Mouse (Mus musculus) brain, embryonic 14.5 days (tissue): ENCODE data around the gene Erich4.

ENCODE experiments used
- CTCF ChIP-seq: fragments of 200-500 bp; IDR thresholded peaks from 2 replicates; pipeline ENCODE4 v1.5.1; 2012; ENCODE audit warnings: inconsistent platforms, mild to moderate bottlenecking, moderate library complexity, borderline replicate concordance; ENCODE audit not compliant: insufficient read depth, insufficient read length; ENCODE audit errors: extremely low read depth
- POLR2A ChIP-seq: fragments of 200-500 bp; IDR thresholded peaks from 2 replicates; pipeline ENCODE4 v1.6.1; 2012; ENCODE audit warnings: mild to moderate bottlenecking, inconsistent platforms, borderline replicate concordance; ENCODE audit not compliant: poor library complexity, insufficient read depth, insufficient read length, severe bottlenecking; ENCODE audit errors: extremely low read depth

DNA sequence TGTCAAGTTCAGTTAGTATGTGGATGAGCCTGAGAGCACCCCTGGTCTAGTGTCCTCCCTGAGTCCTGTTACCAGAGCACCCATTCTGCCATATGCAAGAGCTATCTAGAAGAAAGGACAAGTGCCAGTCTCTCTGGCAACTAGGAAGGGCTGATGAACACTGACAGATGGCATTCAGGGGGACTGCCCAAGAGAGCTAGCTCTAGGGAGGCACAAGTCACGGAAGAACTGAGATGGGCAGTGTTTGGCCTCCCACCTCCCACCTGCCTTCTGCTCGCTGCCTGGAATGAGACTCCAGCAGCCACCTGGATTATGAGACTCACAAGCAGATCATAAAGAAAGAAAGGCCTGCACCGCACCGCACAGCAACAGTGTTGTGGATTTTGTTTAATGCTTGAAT lies 24.1 kb upstream of the Erich4 start:
- TF ChIP-seq CTCF (no peak), POLR2A (no peak)
